Mouse (Mus musculus) small intestine, adult 10 weeks (tissue): ENCODE data around the gene Uchl3. TPM values are rescaled to one million over a fixed set of nuclear protein-coding genes. Genes with fewer than 3 reads are reported as not detected.

ENCODE experiments used
- polyA plus RNA-seq: library from polyadenylated mRNA; stranded (reverse); fragments of 350-450 nt; fragmentation: Illumina TruSeq; extraction: RNeasy Lipid Tissue Mini Kit (QIAGEN cat#74804); gene quantifications from one replicate; pipeline ENCODE4 v1.2.3, GENCODE M21; 2014; ENCODE audit warnings: low replicate concordance

Gene Uchl3
- polyA plus RNA-seq = 158 TPM

GRCm38 (mm10) chr14:101653581-101654525, at the start of gene Uchl3:
Gene Uchl3 (plus strand): TSS chr14:101653967.

GRCm38 (mm10) chr14:101608519-101609368, 45.0 kb upstream of the Uchl3 start, which contains the start of gene Tbc1d4:
Gene Tbc1d4 (minus strand): TSS chr14:101609191.

GRCm38 (mm10) chr14:101640153-101640843, 13.5 kb upstream of the Uchl3 start, which contains the start of gene Commd6:
Gene Commd6 (minus strand): TSS chr14:101640686.

GRCm38 (mm10) chr14:101729237-101729971, 75.6 kb downstream of the Uchl3 start, which contains the start of the genes Gm9922 and Lmo7:
Gene Gm9922 (minus strand): TSS chr14:101729814.
Gene Lmo7 (plus strand): TSS chr14:101729957.

Other genes with a start within 250 kb of the Uchl3 start
- 9.5 TPM for gene Tbc1d4, start 44.8 kb upstream of the Uchl3 start, polyA plus RNA-seq
- 101 TPM for gene Commd6, start 13.3 kb upstream of the Uchl3 start, polyA plus RNA-seq
- gene Gm9922, start 75.8 kb downstream of the Uchl3 start, polyA plus RNA-seq = not detected
- 453 TPM for gene Lmo7, start 76.0 kb downstream of the Uchl3 start, polyA plus RNA-seq